Mouse (Mus musculus) cortical plate, adult 2 months (tissue): ENCODE measurements around the gene Gpr55.

Source experiments
- CTCF ChIP-seq: fragments of 200-500 bp; IDR thresholded peaks from 2 replicates; pipeline ENCODE4 v1.5.1; 2011; ENCODE audit warnings: mild to moderate bottlenecking, control low read depth, low read length; ENCODE audit not compliant: insufficient read depth; ENCODE audit errors: extremely low read depth
- POLR2A ChIP-seq: fragments of 200-500 bp; IDR thresholded peaks from 2 replicates; pipeline ENCODE4 v1.6.1; 2011; ENCODE audit warnings: mild to moderate bottlenecking, low read length, control low read depth; ENCODE audit not compliant: insufficient read depth; ENCODE audit errors: extremely low read depth

GRCm38 (mm10) chr1:85971070-85971469 is 10.3 kb upstream of the Gpr55 start:
- TF ChIP-seq POLR2A (no peak), CTCF (no peak)
